Mouse (Mus musculus) neutrophil, adult 5-6 weeks (primary cell): ENCODE results near the gene Itga7. TPM values are rescaled to one million over a fixed set of nuclear protein-coding genes. Genes with fewer than 3 reads are reported as not detected.
A peak's percentile ranks its signal among the peaks of the same experiment; 100 is the strongest.

Source experiments
- ATAC-seq: fragments of 151-379, 151-347 bp; 2 replicates; pipeline ENCODE4 v1.8.0; 2017; ENCODE audit warnings: mild to moderate bottlenecking, moderate TSS enrichment; ENCODE audit not compliant: insufficient number of reproducible peaks, poor library complexity, low FRiP score, severe bottlenecking; ENCODE audit errors: extremely low read depth
- total RNA-seq: library from RNA; stranded (forward); fragments of 200-1000 nt; gene quantifications from 2 replicates; pipeline ENCODE4 v1.2.3, GENCODE M21; 2017

The Itga7 gene
- total RNA-seq = 0.25 and 0.35 TPM in 2 replicates

- no peak for ATAC-seq
Measured at GRCm38 (mm10) chr10:128933574-128933973, at the start of gene Itga7. Gene Itga7, plus strand, starts transcription at chr10:128933818.

DNA sequence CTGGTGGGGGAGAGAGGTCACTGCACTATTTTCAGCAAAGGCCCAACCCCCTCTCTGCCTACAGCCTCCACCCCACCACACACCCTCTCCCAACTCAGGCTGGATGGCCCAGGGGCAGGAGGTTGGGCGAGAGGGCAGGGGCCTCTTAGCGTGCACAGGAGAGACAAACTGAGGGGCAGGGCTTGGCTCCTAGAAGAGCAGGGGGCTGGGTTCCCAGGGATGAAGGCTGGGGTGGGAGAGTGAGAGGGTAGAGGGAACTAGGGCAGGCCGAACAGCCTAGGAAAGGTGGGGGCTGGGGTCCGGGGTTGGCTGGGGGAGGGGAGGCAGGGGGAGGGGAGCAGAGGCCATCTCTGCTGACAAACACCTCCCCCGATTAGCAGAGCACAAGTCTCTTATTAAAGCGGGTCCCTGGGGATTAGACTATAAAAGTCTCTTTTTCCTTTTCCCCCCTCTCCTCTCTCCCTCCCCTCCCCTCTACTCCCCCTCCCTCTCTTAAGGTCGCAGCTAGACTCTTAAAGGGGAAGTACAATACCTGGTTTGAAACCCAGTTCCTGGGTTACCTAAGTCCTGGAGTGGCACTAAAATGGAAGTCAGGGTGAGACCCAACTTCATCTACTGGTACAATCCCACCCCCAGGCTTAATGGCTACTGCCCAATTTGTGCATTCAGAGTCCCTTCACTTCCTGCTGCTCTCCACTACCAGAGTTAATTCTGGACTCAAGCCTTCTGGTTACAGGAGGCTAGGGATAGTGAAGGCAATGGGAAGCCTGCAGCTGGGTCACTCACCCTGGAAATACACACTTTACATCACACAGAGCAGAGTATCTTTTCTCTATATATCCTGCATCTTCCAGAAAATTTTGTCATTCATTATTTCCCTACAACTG is 44.4 kb upstream of the Itga7 start:
- ATAC-seq = peak; percentile 27; the same call in 1 of the 2 replicates

- ATAC-seq = no peak
Measured at GRCm38 (mm10) chr10:128889846-128890245, 43.8 kb upstream of the Itga7 start.

GRCm38 (mm10) chr10:128890383-128891295 is 43.0 kb upstream of the Itga7 start:
- no peak for ATAC-seq

GRCm38 (mm10) chr10:128891296-128892094 is 42.1 kb upstream of the Itga7 start, which contains the start of gene Gdf11:
Gene Gdf11, minus strand, starts transcription at chr10:128891718.
- ATAC-seq = no peak

DNA sequence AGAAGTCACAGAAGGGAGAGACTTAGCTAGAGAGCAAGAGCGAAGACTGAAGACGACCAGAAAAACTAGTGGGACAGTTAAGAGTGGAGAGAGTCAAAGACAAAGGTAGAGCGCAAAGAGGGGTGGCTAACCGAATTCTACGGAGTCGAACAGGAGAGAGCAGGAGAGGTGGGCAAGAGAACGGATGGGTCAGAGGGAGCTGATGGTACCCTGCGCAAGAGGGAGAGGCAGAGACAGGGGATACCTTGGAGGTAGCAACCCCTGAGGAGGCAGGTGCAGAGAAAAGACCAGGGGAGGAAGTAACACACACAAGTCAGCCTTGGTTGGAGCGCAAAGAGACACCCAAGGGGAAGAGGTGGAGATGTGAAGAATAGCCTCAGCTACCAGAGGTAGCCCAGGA is 41.4 kb upstream of the Itga7 start:
- ATAC-seq = peak; percentile 8; the same call in 1 of the 2 replicates

DNA sequence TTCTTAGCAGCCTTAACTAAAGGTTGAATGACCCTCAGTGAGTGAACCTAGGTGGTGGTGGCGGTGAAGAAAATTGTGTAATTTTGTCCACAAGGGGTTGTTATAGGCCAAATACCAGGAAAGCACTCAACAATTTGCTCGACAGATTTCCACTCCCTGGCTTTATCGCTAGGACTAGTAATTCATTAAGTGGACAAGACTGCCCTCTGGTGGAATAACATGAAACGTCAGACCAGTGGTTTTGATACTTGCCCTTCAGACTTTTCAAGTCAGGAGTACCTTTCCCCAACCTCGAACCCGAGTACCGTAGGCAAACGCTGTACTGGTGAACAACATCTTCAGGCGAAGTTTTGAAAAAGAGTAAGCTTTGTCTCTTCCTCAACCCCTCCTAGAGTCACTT is 38.2 kb upstream of the Itga7 start:
- ATAC-seq = peak; percentile 78

- no peak for ATAC-seq
Measured at GRCm38 (mm10) chr10:128895952-128896693, 37.5 kb upstream of the Itga7 start.

GRCm38 (mm10) chr10:128896807-128897206 is 36.8 kb upstream of the Itga7 start:
- ATAC-seq = no peak

- no peak for ATAC-seq
Measured at GRCm38 (mm10) chr10:128897501-128897900, 36.1 kb upstream of the Itga7 start.

DNA sequence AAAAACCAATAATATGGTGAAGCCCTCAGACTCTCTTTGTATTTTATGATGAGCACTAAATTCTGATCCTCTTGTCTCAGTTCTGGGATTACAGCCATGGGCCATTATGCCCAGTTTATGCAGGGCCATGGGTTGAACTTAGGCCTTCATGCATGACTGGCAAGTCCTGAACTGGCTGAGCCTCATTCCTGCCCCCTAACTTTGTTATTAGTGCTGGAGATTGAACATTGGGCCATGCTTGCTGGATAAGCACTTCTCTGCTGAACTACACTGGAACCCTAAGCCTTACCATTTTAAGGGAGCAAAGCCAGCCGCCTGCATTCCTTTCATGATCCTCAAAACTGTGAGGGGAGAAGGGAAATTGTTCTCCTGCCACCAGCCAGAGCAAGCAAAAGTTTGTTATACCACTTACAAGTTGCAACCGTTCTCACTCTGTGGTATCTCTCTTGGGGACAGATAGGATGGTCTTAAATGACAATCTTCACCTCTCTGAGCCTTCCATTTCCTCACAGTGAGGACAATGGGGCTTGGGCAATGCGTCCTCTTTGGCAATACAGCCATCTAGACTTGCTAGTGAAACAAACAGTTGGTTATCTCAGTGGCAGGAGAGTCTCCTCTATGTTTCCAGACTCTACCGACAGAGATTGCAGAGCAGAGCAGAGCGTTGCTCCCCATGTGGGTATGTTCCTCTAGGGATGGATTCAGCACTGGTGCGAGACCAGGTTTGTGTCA is 33.7 kb upstream of the Itga7 start:
- no peak for ATAC-seq

GRCm38 (mm10) chr10:128900698-128901097 is 32.9 kb upstream of the Itga7 start, which contains the start of gene Cd63:
Gene Cd63, plus strand, starts transcription at chr10:128900989.
- no peak for ATAC-seq

- no peak for ATAC-seq
Measured at GRCm38 (mm10) chr10:128901409-128901808, 32.2 kb upstream of the Itga7 start.

DNA sequence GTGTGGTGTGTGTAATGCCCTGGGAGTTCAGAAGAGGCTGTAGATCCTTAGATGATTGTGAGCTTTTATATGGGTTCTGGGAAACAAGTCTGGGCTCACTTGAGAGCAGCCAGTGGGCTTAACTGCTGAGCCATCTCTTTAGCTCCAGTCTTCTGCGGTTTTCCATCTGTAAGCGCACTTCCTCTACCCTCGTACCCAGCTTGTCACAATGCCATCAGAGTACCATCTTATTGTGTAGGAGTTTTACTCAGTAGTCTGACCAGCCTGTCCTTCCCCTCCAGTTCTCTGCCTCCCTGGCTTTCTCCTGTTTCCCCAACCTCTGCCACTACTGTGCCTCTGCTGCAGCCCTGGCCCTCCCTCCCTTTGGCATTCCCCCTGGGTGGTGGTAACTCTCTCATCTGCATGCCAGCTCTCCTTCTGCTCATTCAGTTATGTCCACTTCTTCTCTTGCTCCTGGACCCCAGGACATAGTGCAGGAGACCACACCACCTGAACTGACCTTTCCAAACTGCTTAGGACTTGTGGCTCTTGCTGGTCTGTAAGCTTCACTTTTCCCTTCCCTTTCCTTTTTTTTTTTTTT is 31.1 kb upstream of the Itga7 start:
- ATAC-seq = peak; percentile 46; the same call in 1 of the 2 replicates

DNA sequence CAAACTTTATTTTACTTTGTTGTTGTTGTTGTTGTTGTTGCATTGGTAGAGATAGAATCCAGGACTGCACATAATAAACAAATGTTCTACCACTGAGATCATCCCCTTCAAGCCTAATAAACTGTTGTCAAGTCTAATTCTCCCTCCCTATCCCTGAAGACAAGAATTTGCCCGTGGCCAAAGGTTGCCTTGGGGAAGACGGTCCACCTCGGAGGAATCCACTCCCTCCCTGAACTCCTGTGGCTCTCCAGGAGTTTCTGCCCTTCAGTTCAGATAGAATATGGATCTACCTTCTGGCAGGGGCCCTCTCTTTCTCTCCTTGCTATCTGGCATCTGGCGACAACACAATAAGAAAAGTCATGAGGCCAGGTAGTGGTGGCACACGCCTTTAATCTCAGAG is 28.8 kb upstream of the Itga7 start:
- no peak for ATAC-seq

GRCm38 (mm10) chr10:128908778-128909448 is 24.7 kb upstream of the Itga7 start:
- no peak for ATAC-seq
